Mouse (Mus musculus) urinary bladder, adult 2 months (tissue): ENCODE results near the gene Trir. TPM values are rescaled to one million over a fixed set of nuclear protein-coding genes. Genes with fewer than 3 reads are reported as not detected.

Experiments
- polyA plus RNA-seq: library from polyadenylated mRNA; depleted of rRNA; stranded (reverse); fragments of >200 nt; gene quantifications from 2 replicates; pipeline ENCODE4 v1.2.3, GENCODE M21; 2012; rRNA removed

Trir gene
- polyA plus RNA-seq, 1 experiment: 140 TPM

Other genes starting within 250 kb of the Trir start
- 21.7 and 77.0 TPM in 2 replicates for gene Nfix, start 226.5 kb upstream of the Trir start, polyA plus RNA-seq
- 4.7 and 4.8 TPM in 2 replicates for gene Dand5, start 204.0 kb upstream of the Trir start, polyA plus RNA-seq
- gene Gadd45gip1, start 195.3 kb upstream of the Trir start, polyA plus RNA-seq: 22.0 and 22.2 TPM in 2 replicates
- 63.3 and 69.9 TPM in 2 replicates for gene Rad23a, start 186.2 kb upstream of the Trir start, polyA plus RNA-seq
- 362 and 430 TPM in 2 replicates for gene Calr, start 179.9 kb upstream of the Trir start, polyA plus RNA-seq
- 39.2 and 51.4 TPM in 2 replicates for gene Farsa, start 169.8 kb upstream of the Trir start, polyA plus RNA-seq
- gene Syce2, start 154.7 kb upstream of the Trir start, polyA plus RNA-seq: 2.8 and 3.2 TPM in 2 replicates
- 31.4 and 33.1 TPM in 2 replicates for gene Gcdh, start 132.9 kb upstream of the Trir start, polyA plus RNA-seq
- gene Klf1, start 124.9 kb upstream of the Trir start, polyA plus RNA-seq: 0.15 TPM in 2 replicates
- gene Dnase2a, start 118.3 kb upstream of the Trir start, polyA plus RNA-seq: 18.4 and 20.4 TPM in 2 replicates
- 0.17 and 0.19 TPM in 2 replicates for gene Mast1, start 89.5 kb upstream of the Trir start, polyA plus RNA-seq
- not detected in 2 replicates for gene Rtbdn, start 79.8 kb upstream of the Trir start, polyA plus RNA-seq
- gene Gm49661, start 57.4 kb upstream of the Trir start, polyA plus RNA-seq: not detected in 2 replicates
- 215 and 231 TPM in 2 replicates for gene Prdx2, start 57.2 kb upstream of the Trir start, polyA plus RNA-seq
- 49.4 and 49.5 TPM in 2 replicates for gene Rnaseh2a, start 57.1 kb upstream of the Trir start, polyA plus RNA-seq
- gene Junb, start 48.1 kb upstream of the Trir start, polyA plus RNA-seq: 97.4 and 121 TPM in 2 replicates
- gene Hook2, start 36.2 kb upstream of the Trir start, polyA plus RNA-seq: 26.9 and 28.5 TPM in 2 replicates
- 0.04 TPM in 1 of 2 replicates, not detected in the other for gene Best2, start 12.3 kb upstream of the Trir start, polyA plus RNA-seq
- 113 and 136 TPM in 2 replicates for gene Asna1, start 1.5 kb upstream of the Trir start, polyA plus RNA-seq
- 50.0 and 53.0 TPM in 2 replicates for gene Tnpo2, start 10.1 kb downstream of the Trir start, polyA plus RNA-seq
- 38.9 and 54.7 TPM in 2 replicates for gene Fbxw9, start 33.2 kb downstream of the Trir start, polyA plus RNA-seq
- 0.43 and 1.2 TPM in 2 replicates for gene Gm5741, start 41.2 kb downstream of the Trir start, polyA plus RNA-seq
- gene Dhps, start 44.9 kb downstream of the Trir start, polyA plus RNA-seq: 41.0 and 47.1 TPM in 2 replicates
- gene Wdr83os, start 53.9 kb downstream of the Trir start, polyA plus RNA-seq: 95.6 and 103 TPM in 2 replicates
- 35.8 and 45.7 TPM in 2 replicates for gene Wdr83, start 54.5 kb downstream of the Trir start, polyA plus RNA-seq
- gene Man2b1, start 56.4 kb downstream of the Trir start, polyA plus RNA-seq: 72.9 and 74.8 TPM in 2 replicates
- gene Zfp791, start 96.3 kb downstream of the Trir start, polyA plus RNA-seq: 3.9 and 4.3 TPM in 2 replicates
- gene Cks1brt, start 125.1 kb downstream of the Trir start, polyA plus RNA-seq: not detected in 2 replicates
- not detected in 2 replicates for gene Olfr371, start 199.2 kb downstream of the Trir start, polyA plus RNA-seq